Mouse (Mus musculus) hindbrain, embryonic 16.5 days (tissue): ENCODE results near the gene Atp8b4. TPM values are rescaled to one million over a fixed set of nuclear protein-coding genes. Genes with fewer than 3 reads are reported as not detected.

Experiments used
- ATAC-seq: fragments of 200-750 bp; cut with Nextera tagmentation; 2 replicates; pipeline ENCODE4 v1.8.0; 2017; ENCODE audit warnings: moderate TSS enrichment, moderate library complexity
- H3K27ac ChIP-seq: fragments of 300-500 bp; sonication (generic); 2 replicates; pipeline ENCODE4 v1.5.1; 2014; ENCODE audit warnings: low read depth, mild to moderate bottlenecking, control low read depth, low read length, moderate library complexity
- H3K27me3 ChIP-seq: fragments of 300-500 bp; sonication (generic); replicated peaks from 2 replicates; pipeline ENCODE4 v1.6.1; 2014; ENCODE audit warnings: low read length; ENCODE audit not compliant: control insufficient read depth, insufficient read depth
- H3K36me3 ChIP-seq: fragments of 300-500 bp; sonication (generic); 2 replicates; pipeline ENCODE4 v1.6.1; 2014; ENCODE audit warnings: mild to moderate bottlenecking, low read length, moderate library complexity, mixed read lengths; ENCODE audit not compliant: control insufficient read depth, insufficient read depth
- H3K4me1 ChIP-seq: fragments of 300-500 bp; sonication (generic); 2 replicates; pipeline ENCODE4 v1.6.1; 2014; ENCODE audit warnings: low read depth, low read length; ENCODE audit not compliant: control insufficient read depth, insufficient read depth
- H3K4me2 ChIP-seq: fragments of 300-500 bp; sonication (generic); 2 replicates; pipeline ENCODE4 v1.6.1; 2014; ENCODE audit warnings: mild to moderate bottlenecking, low read length, control low read depth, moderate library complexity
- H3K4me3 ChIP-seq: fragments of 300-500 bp; sonication (generic); 2 replicates; pipeline ENCODE4 v1.5.1; 2014; ENCODE audit warnings: mild to moderate bottlenecking, low read length, control low read depth, moderate library complexity
- H3K9ac ChIP-seq: fragments of 300-500 bp; sonication (generic); 2 replicates; pipeline ENCODE4 v1.6.1; 2014; ENCODE audit warnings: low read depth, mild to moderate bottlenecking, control low read depth, low read length, moderate library complexity
- H3K9me3 ChIP-seq: fragments of 300-500 bp; sonication (generic); 2 replicates; pipeline ENCODE4 v1.6.1; 2014; ENCODE audit warnings: mild to moderate bottlenecking, low read length, moderate library complexity; ENCODE audit not compliant: control insufficient read depth
- WGBS: fragments of 180-500 bp; shearing (Covaris S2); extraction: QIAGEN DNeasy Blood & Tissue Kit; methylation state at CpG from one replicate; pipeline ENCODE4 v1.1.7; 2014; 5-methylcytosine and 5-hydroxymethylcytosine counted together
- polyA plus RNA-seq: library from polyadenylated mRNA; unstranded; fragments of >200 nt; fragmentation: Nextera tagmentation; extraction: Ambion mirVana; gene quantifications from 2 replicates; pipeline ENCODE4 v1.2.1, GENCODE M21; 2015

Gene Atp8b4
- polyA plus RNA-seq = 0.11 and 0.15 TPM in 2 replicates

DNA sequence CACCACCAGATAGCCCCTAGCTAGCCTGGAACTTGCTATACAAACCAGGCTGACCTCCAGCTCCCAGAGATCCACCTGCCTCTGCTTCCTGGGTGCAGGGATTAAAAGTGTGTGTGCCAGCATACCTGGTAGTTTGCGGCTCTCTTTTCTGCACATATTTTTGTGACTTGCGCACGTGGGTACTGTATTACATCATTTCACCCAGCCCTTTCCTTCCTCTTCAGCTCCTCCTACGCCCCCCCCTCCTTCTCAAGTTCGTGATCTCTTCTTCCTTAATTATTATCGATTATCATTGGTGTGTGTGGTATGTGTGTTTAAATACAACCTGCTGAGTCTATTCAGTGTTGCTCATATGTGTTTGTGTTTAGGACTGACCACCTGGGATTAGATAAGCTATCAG, at the start of gene Atp8b4:
TSS of gene Atp8b4 (minus strand) at position 154 of the 400 bp plus-strand sequence.
- no peak within 1 kb of the TSS for H3K27ac ChIP-seq
- no peaks in the 10 kb centered on the region for H3K27me3 ChIP-seq
- 96% methylated on average over 6 of the region's 6 CpGs for WGBS
- no peak within 1 kb of the TSS for H3K9ac ChIP-seq
- H3K4me1 ChIP-seq = no peaks in the 10 kb centered on the region
- H3K4me2 ChIP-seq = no peak within 1 kb of the TSS
- no peaks in the 10 kb centered on the region for H3K36me3 ChIP-seq
- ATAC-seq = no peak
- H3K4me3 ChIP-seq = no peak within 1 kb of the TSS
- H3K9me3 ChIP-seq = no peaks in the 10 kb centered on the region

DNA sequence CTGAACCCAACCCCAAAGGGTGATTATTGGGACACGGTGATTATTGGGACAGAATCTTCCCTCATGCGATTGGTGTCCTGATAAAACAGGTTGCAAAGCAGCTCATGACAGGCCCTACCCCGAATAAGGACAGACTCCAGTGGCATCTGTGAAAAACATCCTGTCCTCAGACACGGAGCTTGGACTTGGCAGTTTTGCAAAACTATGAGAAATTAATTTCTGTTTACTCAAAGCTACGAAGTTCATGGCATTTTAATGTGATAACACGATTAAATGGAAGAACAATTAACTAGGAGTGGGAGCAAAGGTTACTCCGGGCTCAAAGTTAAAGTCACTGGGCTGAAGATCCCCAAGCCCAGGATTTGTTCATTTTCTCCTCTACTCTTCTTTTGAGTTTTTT, 49.2 kb upstream of the Atp8b4 start:
- 90% methylated on average over 7 of the region's 7 CpGs for WGBS

GRCm38 (mm10) chr2:126546392-126546791, 45.9 kb upstream of the Atp8b4 start:
- no peaks in the 10 kb centered on the region for H3K9me3 ChIP-seq
- no peaks in the 10 kb centered on the region for H3K36me3 ChIP-seq
- no peak for ATAC-seq
- H3K4me3 ChIP-seq = no peak overlapping the region
- no peak overlapping the region for H3K4me2 ChIP-seq
- whole genome bisulfite sequencing = 93% methylated on average over 3 of the region's 3 CpGs
- 0 out of 2 replicates have a peak, but pooled peaks cover 1% of the 10 kb centered on the region for H3K27me3 ChIP-seq
- H3K4me1 ChIP-seq = no peaks in the 10 kb centered on the region
- no peak overlapping the region for H3K27ac ChIP-seq
- no peak overlapping the region for H3K9ac ChIP-seq

More for the DNA sequence above, 49.2 kb upstream of the Atp8b4 start:
- Histone ChIP-seq H3K27me3 (peaks cover 12% of the 10 kb centered on the region), H3K27ac (no peak overlapping the region), H3K9me3 (no peaks in the 10 kb centered on the region), H3K4me1 (peaks cover 6% of the 10 kb centered on the region; the same call in 1 of the 2 replicates), H3K36me3 (no peaks in the 10 kb centered on the region), H3K9ac (no peak overlapping the region), H3K4me3 (no peak overlapping the region), H3K4me2 (no peak overlapping the region)
- no peak for ATAC-seq

- Histone ChIP-seq H3K27ac (no peak overlapping the region), H3K36me3 (no peaks in the 10 kb centered on the region), H3K9ac (no peak overlapping the region), H3K27me3 (no peaks in the 10 kb centered on the region), H3K4me1 (no peaks in the 10 kb centered on the region), H3K9me3 (no peaks in the 10 kb centered on the region), H3K4me3 (no peak overlapping the region), H3K4me2 (no peak overlapping the region)
- ATAC-seq = no peak
- 74% methylated on average over 5 of the region's 5 CpGs for WGBS
Observed at GRCm38 (mm10) chr2:126545297-126545696, 44.8 kb upstream of the Atp8b4 start.

DNA sequence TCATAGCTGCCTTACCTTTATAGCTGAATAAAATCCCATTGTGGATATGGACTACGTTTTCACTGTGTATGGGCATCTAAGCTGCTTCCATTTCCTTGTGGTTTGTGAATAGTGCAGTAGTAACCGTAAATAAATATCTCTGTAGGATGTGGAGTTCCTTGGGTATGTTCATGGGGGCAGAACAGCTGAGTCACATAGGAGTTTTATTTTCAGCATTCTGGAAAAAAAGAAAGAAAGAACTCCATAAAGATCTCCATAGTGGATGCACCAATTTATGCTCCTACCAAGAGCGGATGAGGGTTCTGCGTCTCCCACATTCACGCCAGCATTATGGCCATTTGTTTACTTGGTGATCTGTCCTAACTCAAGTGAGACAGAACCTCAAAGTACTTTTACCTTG, 41.7 kb upstream of the Atp8b4 start:
- no peak for ATAC-seq
- H3K36me3 ChIP-seq = no peaks in the 10 kb centered on the region
- no peaks in the 10 kb centered on the region for H3K9me3 ChIP-seq
- H3K4me3 ChIP-seq = no peak overlapping the region
- H3K4me1 ChIP-seq = no peaks in the 10 kb centered on the region
- no peak overlapping the region for H3K9ac ChIP-seq
- 93% methylated on average over 5 of the region's 5 CpGs for WGBS
- no peaks in the 10 kb centered on the region for H3K27me3 ChIP-seq
- H3K4me2 ChIP-seq = no peak overlapping the region
- H3K27ac ChIP-seq = no peak overlapping the region

DNA sequence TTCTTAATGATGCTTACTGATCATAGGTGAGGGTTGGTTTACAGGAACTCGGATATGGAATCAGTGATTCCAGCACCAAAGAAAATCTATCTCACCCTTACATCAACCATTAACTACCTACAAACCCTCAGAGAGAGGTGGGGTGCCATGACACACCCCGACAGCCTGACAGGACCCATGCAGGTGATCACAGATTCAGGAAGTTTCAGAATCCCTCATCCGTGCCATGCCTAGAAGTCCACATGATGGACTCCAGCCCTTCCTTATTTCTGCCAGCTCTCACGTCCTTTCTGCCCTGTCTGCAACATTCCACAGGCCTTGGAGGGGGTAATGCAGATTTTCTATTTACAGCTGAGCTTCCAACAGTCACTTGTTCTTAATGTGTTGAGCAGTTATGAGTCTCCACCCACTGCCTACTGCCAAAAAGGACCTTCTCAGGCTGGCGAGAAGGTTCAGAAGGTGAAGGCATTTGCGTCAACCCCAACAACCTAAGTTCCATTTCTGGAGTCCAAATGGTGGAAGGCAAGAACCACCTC, 40.0 kb upstream of the Atp8b4 start:
- H3K27me3 ChIP-seq = no peaks in the 10 kb centered on the region
- H3K9ac ChIP-seq = no peak overlapping the region
- no peak overlapping the region for H3K4me3 ChIP-seq
- H3K9me3 ChIP-seq = no peaks in the 10 kb centered on the region
- H3K4me2 ChIP-seq = no peak overlapping the region
- H3K4me1 ChIP-seq = no peaks in the 10 kb centered on the region
- H3K36me3 ChIP-seq = no peaks in the 10 kb centered on the region
- 88% methylated on average over 6 of the region's 6 CpGs for WGBS
- ATAC-seq = no peak
- no peak overlapping the region for H3K27ac ChIP-seq

DNA sequence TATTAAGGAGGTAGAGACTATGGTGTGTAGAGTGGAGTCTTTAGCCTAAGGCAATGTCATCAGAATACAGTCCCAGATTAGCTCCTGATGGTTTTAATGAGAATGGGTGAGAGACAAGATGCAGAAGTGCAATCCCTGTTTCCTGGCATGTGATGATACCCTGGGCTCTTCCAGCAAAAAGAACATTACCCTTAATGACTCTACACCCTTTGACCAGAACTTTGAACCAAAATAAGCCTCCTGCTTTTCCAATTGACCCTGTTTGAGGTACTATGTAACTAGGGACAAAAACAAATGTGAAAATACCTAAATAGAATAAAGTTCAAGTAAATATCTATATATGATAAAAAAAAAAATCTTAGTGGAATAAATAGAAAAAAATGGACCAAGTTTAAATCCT, 37.2 kb upstream of the Atp8b4 start:
- H3K36me3 ChIP-seq = no peaks in the 10 kb centered on the region
- no peak overlapping the region for H3K4me3 ChIP-seq
- H3K9ac ChIP-seq = no peak overlapping the region
- no peaks in the 10 kb centered on the region for H3K4me1 ChIP-seq
- H3K4me2 ChIP-seq = no peak overlapping the region
- H3K27ac ChIP-seq = no peak overlapping the region
- no peaks in the 10 kb centered on the region for H3K9me3 ChIP-seq
- H3K27me3 ChIP-seq = no peaks in the 10 kb centered on the region
- ATAC-seq = no peak

DNA sequence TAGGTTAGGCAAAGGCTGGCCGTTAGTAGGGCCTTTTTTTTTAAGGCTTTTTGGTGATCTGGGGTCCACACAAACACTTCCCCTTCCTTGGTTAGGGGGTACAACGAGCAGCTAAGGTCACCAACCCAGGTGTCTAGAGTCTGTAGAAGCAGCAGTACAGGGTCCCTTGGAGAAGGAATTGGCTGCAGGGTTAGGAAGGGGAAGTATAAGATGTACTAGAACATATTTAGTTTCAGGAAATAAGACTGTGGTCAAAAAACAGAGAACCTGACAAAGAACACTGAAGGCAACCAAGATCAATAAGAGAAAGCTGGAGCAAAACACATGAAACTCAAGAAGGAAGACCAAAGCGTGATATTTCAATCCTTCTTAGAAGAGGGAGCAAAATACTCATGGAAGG, 30.1 kb upstream of the Atp8b4 start:
- 71% methylated on average over 3 of the region's 3 CpGs for WGBS
- no peaks in the 10 kb centered on the region for H3K36me3 ChIP-seq
- H3K4me1 ChIP-seq = no peaks in the 10 kb centered on the region
- no peaks in the 10 kb centered on the region for H3K9me3 ChIP-seq
- H3K27ac ChIP-seq = no peak overlapping the region
- H3K4me2 ChIP-seq = no peak overlapping the region
- H3K4me3 ChIP-seq = no peak overlapping the region
- no peak overlapping the region for H3K9ac ChIP-seq
- H3K27me3 ChIP-seq = no peaks in the 10 kb centered on the region
- ATAC-seq = no peak

GRCm38 (mm10) chr2:126527461-126527860, 27.0 kb upstream of the Atp8b4 start:
- no peak for ATAC-seq
- 89% methylated on average over 8 of the region's 8 CpGs for WGBS

DNA sequence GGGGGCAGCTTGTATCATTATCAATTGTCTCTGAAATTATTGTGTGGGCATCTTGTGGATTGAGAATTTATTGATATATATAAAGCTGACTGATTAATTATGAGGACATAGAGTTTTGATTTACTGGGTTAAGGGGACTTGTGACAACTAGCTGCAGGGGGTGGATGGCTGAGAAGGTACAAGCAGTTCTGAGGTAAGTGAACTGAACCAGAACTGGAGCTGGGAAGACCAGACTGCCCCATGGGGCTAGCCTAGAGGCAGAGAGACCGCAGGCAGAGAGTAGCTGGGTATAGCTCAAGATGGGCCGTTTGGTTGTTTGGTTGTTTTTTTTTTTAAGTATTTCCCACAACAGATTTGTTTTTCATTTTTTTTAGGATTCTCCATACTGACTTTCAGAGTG, 23.8 kb upstream of the Atp8b4 start:
- H3K27ac ChIP-seq = no peak overlapping the region
- H3K9ac ChIP-seq = no peak overlapping the region
- no peak overlapping the region for H3K4me3 ChIP-seq
- H3K36me3 ChIP-seq = no peaks in the 10 kb centered on the region
- H3K27me3 ChIP-seq = no peaks in the 10 kb centered on the region
- H3K4me2 ChIP-seq = no peak overlapping the region
- 81% methylated on average over 2 of the region's 2 CpGs for WGBS
- ATAC-seq = no peak
- no peaks in the 10 kb centered on the region for H3K9me3 ChIP-seq
- H3K4me1 ChIP-seq = no peaks in the 10 kb centered on the region

More at GRCm38 (mm10) chr2:126527461-126527860, 27.0 kb upstream of the Atp8b4 start:
- H3K27ac ChIP-seq = no peak overlapping the region
- H3K9me3 ChIP-seq = no peaks in the 10 kb centered on the region
- no peaks in the 10 kb centered on the region for H3K36me3 ChIP-seq
- H3K4me2 ChIP-seq = no peak overlapping the region
- H3K9ac ChIP-seq = no peak overlapping the region
- no peaks in the 10 kb centered on the region for H3K27me3 ChIP-seq
- no peaks in the 10 kb centered on the region for H3K4me1 ChIP-seq
- H3K4me3 ChIP-seq = no peak overlapping the region
